Mouse (Mus musculus): Measurements from ENCODE around the gene Dpf1. TPM values are rescaled to one million over a fixed set of nuclear protein-coding genes. Genes with fewer than 3 reads are reported as not detected.

Dpf1 gene
- 116 and 152 TPM in 2 replicates for polyA plus RNA-seq (2012; rRNA removed)

DNA sequence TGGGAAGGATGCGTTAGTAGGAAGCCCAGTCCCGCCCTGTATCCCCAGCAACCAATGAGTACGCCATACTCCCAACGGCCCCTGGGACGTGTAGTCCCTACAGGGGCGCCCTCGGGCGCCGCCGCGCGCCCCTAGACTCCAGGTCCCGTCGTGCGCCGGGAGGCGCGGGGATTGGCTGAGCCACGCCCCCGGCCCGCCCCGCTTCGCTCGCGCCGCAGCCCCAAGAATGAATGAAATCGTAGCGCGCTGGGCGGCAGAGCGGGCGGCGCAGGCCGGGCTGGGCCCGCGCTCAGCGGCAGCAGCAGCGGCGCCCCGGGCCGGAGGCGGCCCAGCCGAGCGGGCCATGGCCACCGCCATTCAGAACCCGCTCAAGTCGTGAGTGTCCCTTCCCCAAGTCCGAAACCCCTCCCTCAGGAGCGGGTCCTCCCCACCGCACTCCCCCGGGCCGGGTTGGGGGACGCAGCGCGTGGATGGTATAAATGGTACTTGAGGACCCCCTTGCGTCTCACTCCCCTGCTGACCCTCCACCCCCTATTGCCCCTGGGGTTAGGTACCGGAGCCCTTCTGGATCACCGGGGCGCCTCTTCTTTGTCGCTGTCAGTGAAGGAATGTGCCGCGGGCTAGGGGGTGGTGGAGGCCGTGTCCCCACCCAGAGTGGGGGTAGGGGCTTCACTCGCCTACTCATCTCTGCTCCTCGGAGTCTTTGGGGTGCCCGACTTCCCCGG is at the start of gene Dpf1:
Gene Dpf1, plus strand, starts transcription at position 214 of the 725 bp plus-strand sequence.

DNA sequence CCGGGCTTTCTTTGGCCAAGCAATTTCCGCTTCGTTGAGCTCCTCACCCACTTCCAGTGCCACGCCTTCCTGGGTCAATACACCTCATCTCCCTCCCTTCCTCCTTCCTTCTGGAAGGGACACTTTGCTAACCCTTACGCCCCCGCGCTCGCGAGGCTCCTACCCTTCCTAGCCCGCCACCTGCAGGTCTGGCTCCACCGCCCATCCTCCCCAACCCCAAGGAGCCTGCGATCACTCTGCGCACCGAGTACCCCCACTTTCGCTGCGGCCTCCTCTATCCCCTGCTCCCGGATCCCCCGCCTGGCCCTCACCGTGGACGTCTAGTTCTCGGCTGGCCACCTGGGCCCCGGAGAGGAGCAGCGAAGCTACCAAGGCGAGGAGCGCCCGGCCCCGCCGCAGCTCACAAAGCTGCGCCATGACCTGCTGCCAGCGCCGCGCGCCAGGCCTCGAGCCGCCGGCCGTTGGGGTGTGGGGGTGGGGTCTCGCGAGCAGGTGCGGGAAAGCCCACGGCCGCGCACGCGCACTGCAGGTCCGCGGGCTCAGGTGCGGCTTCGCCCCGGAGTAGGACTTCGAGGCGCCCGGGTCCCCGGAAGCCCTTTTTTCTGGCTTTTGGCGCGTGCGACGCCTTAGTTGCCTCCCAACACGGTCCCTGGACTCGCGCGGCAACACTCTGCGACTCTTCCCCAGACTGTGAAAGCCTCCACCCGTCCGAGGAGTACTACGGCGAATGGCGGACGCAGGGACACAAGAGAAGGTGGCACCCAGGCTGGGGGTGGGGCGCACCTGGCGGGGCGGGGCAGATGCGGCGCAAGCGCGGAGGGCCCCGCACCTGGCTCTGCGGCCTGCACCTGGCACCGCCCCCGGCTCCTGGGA is 22.3 kb upstream of the Dpf1 start, which contains the start of gene Spint2:
Gene Spint2, minus strand, starts transcription at position 712 of the 873 bp plus-strand sequence.

DNA sequence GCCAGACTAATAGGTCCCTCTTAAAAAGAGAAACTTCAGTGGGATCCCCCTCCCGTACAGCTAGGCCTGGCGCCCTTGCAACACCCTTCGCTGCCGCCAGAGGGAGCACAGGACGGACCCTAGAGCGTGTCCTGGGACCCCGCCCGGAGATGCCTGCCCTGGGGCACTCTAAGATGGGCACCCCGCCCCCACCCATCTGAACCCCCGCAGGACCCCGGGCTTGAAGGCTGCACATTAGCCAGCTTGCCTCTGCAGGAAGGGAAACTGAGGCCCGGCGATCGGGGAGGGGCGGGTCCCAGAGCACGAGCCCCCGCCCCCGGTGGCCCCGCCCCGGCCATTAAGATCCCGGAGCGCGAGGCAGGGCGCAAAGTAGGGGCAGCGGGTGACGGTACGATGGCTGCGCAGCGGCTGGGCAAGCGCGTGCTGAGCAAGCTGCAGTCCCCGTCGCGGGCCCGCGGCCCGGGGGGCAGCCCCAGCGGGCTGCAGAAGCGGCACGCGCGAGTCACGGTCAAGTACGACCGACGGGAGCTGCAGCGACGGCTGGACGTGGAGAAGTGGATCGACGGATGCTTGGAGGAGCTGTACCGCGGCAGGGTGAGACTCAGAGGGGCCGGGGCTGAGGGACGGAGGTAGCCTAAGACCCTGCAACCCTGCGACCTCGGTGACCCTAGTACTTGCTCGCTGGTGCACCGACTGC is 14.7 kb upstream of the Dpf1 start, which contains the start of gene Ppp1r14a:
Gene Ppp1r14a, plus strand, starts transcription at position 367 of the 697 bp plus-strand sequence.

Other genes with a start within 250 kb of the Dpf1 start
- 12.3 and 12.4 TPM in 2 replicates for gene Ryr1, start 178.8 kb upstream of the Dpf1 start, polyA plus RNA-seq (2012; rRNA removed)
- gene Rasgrp4, start 169.1 kb upstream of the Dpf1 start, polyA plus RNA-seq (2012; rRNA removed): 3.1 and 4.0 TPM in 2 replicates
- gene Fam98c, start 147.7 kb upstream of the Dpf1 start, polyA plus RNA-seq (2012; rRNA removed): 27.0 and 27.4 TPM in 2 replicates
- gene Ggn, start 133.7 kb upstream of the Dpf1 start, polyA plus RNA-seq (2012; rRNA removed): 0.41 and 0.43 TPM in 2 replicates
- gene Spred3, start 133.5 kb upstream of the Dpf1 start, polyA plus RNA-seq (2012; rRNA removed): 26.7 and 27.6 TPM in 2 replicates
- 245 and 257 TPM in 2 replicates for gene Psmd8, start 123.2 kb upstream of the Dpf1 start, polyA plus RNA-seq (2012; rRNA removed)
- gene Catsperg1, start 89.9 kb upstream of the Dpf1 start, polyA plus RNA-seq (2012; rRNA removed): 12.7 and 13.0 TPM in 2 replicates
- 0.74 and 0.91 TPM in 2 replicates for gene Kcnk6, start 71.4 kb upstream of the Dpf1 start, polyA plus RNA-seq (2012; rRNA removed)
- 66.8 and 73.6 TPM in 2 replicates for gene Yif1b, start 65.6 kb upstream of the Dpf1 start, polyA plus RNA-seq (2012; rRNA removed)
- gene 2200002D01Rik, start 55.5 kb upstream of the Dpf1 start, polyA plus RNA-seq (2012; rRNA removed): 0.19 and 1.2 TPM in 2 replicates
- gene Spint2, start 22.0 kb upstream of the Dpf1 start, polyA plus RNA-seq (2012; rRNA removed): 57.9 and 58.2 TPM in 2 replicates
- gene Ppp1r14a, start 14.6 kb upstream of the Dpf1 start, polyA plus RNA-seq (2012; rRNA removed): 3.5 and 4.5 TPM in 2 replicates
- 25.4 and 32.7 TPM in 2 replicates for gene Sipa1l3, start 214.7 kb downstream of the Dpf1 start, polyA plus RNA-seq (2012; rRNA removed)